Mouse (Mus musculus): ENCODE measurements around the gene Fam172a. TPM values are rescaled to one million over a fixed set of nuclear protein-coding genes. Genes with fewer than 3 reads are reported as not detected.
A peak's percentile ranks its signal among the peaks of the same experiment; 100 is the strongest.

The Fam172a gene
- total and polyA plus RNA-seq, 2 experiments: 2.9 to 9.6 TPM

DNA sequence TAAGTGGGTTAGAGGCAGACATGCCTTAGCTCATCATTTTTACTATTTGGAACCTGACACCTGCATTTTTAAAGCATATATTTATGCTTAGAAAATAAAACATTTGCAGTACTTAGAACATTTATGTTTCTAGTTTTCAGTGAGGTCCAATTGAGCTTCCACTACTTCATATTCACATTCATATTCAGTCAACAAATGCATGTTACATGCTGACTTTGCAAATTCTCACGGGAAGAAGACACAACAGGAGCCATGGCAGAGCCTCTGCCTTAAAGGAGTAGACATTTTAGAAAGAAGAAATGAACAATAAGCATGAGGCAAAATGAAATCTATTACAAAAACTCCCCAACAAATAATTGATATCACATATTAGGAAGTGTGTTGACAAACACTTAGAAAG lies 416.9 kb downstream of the Fam172a start:
- H3K9ac ChIP-seq (ENCODE audit: low read depth, low read length): no peak overlapping the region
- H3K4me3 ChIP-seq (ENCODE audit: insufficient read depth, low read depth, low read length): no peak overlapping the region
- H3K27ac ChIP-seq (replicated peaks; ENCODE audit: insufficient read depth, low read depth, low read length): no peak overlapping the region
- H3K27me3 ChIP-seq (ENCODE audit: control insufficient read depth, insufficient read depth, low read length): no peaks in the 10 kb centered on the region
- no peak for DNase-seq (ENCODE audit: extremely low read depth, low read depth, low spot score)
- H3K79me2 ChIP-seq (ENCODE audit: control insufficient read depth, insufficient read depth, low read length): no peaks in the 10 kb centered on the region
- no peak for TF ChIP-seq POLR2A (IDR thresholded peaks at IDR 0.05; ENCODE audit: extremely low read depth, insufficient read depth, low read length)
- TF ChIP-seq CTCF (IDR thresholded peaks at IDR 0.05; ENCODE audit: low read depth, low read length): no peak
- no peaks in the 10 kb centered on the region for H3K36me3 ChIP-seq (ENCODE audit: control insufficient read depth, insufficient read depth, low read length)
- 89% methylated on average over 1 of the region's 1 CpGs for WGBS
- no peaks in the 10 kb centered on the region for H3K4me1 ChIP-seq (ENCODE audit: control insufficient read depth, insufficient read depth, low read length)

- WGBS: 96% methylated on average over 7 of the region's 7 CpGs
- Histone ChIP-seq H3K27ac (replicated peaks; ENCODE audit: insufficient read depth, low read depth, low read length) (no peak overlapping the region), H3K4me3 (ENCODE audit: insufficient read depth, low read depth, low read length) (no peak overlapping the region), H3K4me1 (ENCODE audit: control insufficient read depth, insufficient read depth, low read length) (no peaks in the 10 kb centered on the region), H3K27me3 (ENCODE audit: control insufficient read depth, insufficient read depth, low read length) (no peaks in the 10 kb centered on the region), H3K36me3 (ENCODE audit: control insufficient read depth, insufficient read depth, low read length) (no peaks in the 10 kb centered on the region), H3K79me2 (ENCODE audit: control insufficient read depth, insufficient read depth, low read length) (no peaks in the 10 kb centered on the region), H3K9ac (ENCODE audit: low read depth, low read length) (no peak overlapping the region)
- no peak for TF ChIP-seq CTCF (IDR thresholded peaks at IDR 0.05; ENCODE audit: low read depth, low read length)
- TF ChIP-seq POLR2A (IDR thresholded peaks at IDR 0.05; ENCODE audit: extremely low read depth, insufficient read depth, low read length): no peak
- no peak for DNase-seq (ENCODE audit: extremely low read depth, low read depth, low spot score)
Observed at GRCm38 (mm10) chr13:78121991-78122390, 420.2 kb downstream of the Fam172a start.

GRCm38 (mm10) chr13:78123911-78124426 lies 422.1 kb downstream of the Fam172a start:
- no peaks in the 10 kb centered on the region for H3K4me1 ChIP-seq (ENCODE audit: control insufficient read depth, insufficient read depth, low read length)
- WGBS: 44% methylated on average over 4 of the region's 4 CpGs
- TF ChIP-seq CTCF (IDR thresholded peaks at IDR 0.05; ENCODE audit: low read depth, low read length): no peak
- no peak for TF ChIP-seq POLR2A (IDR thresholded peaks at IDR 0.05; ENCODE audit: extremely low read depth, insufficient read depth, low read length)
- no peak overlapping the region for H3K27ac ChIP-seq (replicated peaks; ENCODE audit: insufficient read depth, low read depth, low read length)
- no peaks in the 10 kb centered on the region for H3K36me3 ChIP-seq (ENCODE audit: control insufficient read depth, insufficient read depth, low read length)
- H3K79me2 ChIP-seq (ENCODE audit: control insufficient read depth, insufficient read depth, low read length): no peaks in the 10 kb centered on the region
- peak; percentile 84 for DNase-seq (ENCODE audit: extremely low read depth, low read depth, low spot score)
- no peak overlapping the region for H3K9ac ChIP-seq (ENCODE audit: low read depth, low read length)
- no peaks in the 10 kb centered on the region for H3K27me3 ChIP-seq (ENCODE audit: control insufficient read depth, insufficient read depth, low read length)
- no peak overlapping the region for H3K4me3 ChIP-seq (ENCODE audit: insufficient read depth, low read depth, low read length)

DNA sequence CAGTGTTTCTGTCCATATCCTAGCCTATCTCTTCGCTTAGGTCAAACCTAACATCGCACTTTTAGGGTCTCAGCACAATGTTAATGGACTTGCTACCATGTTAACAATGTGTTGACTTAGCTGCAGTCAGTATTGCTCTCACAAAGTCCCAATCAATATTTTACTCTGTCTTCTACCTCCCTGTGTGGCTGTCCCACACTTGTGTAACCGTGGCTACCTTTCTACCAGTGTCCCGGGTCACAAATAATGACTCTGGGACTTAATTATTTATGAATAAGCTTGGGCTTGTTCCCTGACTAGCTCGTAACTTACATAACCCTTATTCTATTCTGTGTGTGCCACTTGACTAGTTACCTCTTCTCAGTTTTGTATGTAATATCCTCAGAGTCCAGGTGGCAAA lies 455.6 kb downstream of the Fam172a start:
- Histone ChIP-seq H3K79me2 (ENCODE audit: control insufficient read depth, insufficient read depth, low read length) (no peaks in the 10 kb centered on the region), H3K27me3 (ENCODE audit: control insufficient read depth, insufficient read depth, low read length) (no peaks in the 10 kb centered on the region), H3K4me1 (ENCODE audit: control insufficient read depth, insufficient read depth, low read length) (peaks cover 2% of the 10 kb centered on the region; the same call in 1 of the 2 replicates), H3K9ac (ENCODE audit: low read depth, low read length) (no peak overlapping the region), H3K27ac (replicated peaks; ENCODE audit: insufficient read depth, low read depth, low read length) (no peak overlapping the region), H3K36me3 (ENCODE audit: control insufficient read depth, insufficient read depth, low read length) (no peaks in the 10 kb centered on the region), H3K4me3 (ENCODE audit: insufficient read depth, low read depth, low read length) (no peak overlapping the region)
- DNase-seq (ENCODE audit: extremely low read depth, low read depth, low spot score): peak; percentile 70
- 39% methylated on average over 5 of the region's 5 CpGs for WGBS
- TF ChIP-seq CTCF (IDR thresholded peaks at IDR 0.05; ENCODE audit: low read depth, low read length) (no peak), POLR2A (IDR thresholded peaks at IDR 0.05; ENCODE audit: extremely low read depth, insufficient read depth, low read length) (no peak)

- Histone ChIP-seq H3K9ac (ENCODE audit: low read depth, low read length) (no peak overlapping the region), H3K27ac (replicated peaks; ENCODE audit: insufficient read depth, low read depth, low read length) (no peak overlapping the region), H3K4me3 (ENCODE audit: insufficient read depth, low read depth, low read length) (no peak overlapping the region), H3K79me2 (ENCODE audit: control insufficient read depth, insufficient read depth, low read length) (no peaks in the 10 kb centered on the region), H3K36me3 (ENCODE audit: control insufficient read depth, insufficient read depth, low read length) (no peaks in the 10 kb centered on the region), H3K4me1 (ENCODE audit: control insufficient read depth, insufficient read depth, low read length) (peaks cover 2% of the 10 kb centered on the region; the same call in 1 of the 2 replicates), H3K27me3 (ENCODE audit: control insufficient read depth, insufficient read depth, low read length) (no peaks in the 10 kb centered on the region)
- WGBS: 55% methylated on average over 2 of the region's 2 CpGs
- TF ChIP-seq POLR2A (IDR thresholded peaks at IDR 0.05; ENCODE audit: extremely low read depth, insufficient read depth, low read length) (no peak), CTCF (IDR thresholded peaks at IDR 0.05; ENCODE audit: low read depth, low read length) (no peak)
- DNase-seq (ENCODE audit: extremely low read depth, low read depth, low spot score): no peak
Observed at GRCm38 (mm10) chr13:78162149-78162548, 460.3 kb downstream of the Fam172a start.

DNA sequence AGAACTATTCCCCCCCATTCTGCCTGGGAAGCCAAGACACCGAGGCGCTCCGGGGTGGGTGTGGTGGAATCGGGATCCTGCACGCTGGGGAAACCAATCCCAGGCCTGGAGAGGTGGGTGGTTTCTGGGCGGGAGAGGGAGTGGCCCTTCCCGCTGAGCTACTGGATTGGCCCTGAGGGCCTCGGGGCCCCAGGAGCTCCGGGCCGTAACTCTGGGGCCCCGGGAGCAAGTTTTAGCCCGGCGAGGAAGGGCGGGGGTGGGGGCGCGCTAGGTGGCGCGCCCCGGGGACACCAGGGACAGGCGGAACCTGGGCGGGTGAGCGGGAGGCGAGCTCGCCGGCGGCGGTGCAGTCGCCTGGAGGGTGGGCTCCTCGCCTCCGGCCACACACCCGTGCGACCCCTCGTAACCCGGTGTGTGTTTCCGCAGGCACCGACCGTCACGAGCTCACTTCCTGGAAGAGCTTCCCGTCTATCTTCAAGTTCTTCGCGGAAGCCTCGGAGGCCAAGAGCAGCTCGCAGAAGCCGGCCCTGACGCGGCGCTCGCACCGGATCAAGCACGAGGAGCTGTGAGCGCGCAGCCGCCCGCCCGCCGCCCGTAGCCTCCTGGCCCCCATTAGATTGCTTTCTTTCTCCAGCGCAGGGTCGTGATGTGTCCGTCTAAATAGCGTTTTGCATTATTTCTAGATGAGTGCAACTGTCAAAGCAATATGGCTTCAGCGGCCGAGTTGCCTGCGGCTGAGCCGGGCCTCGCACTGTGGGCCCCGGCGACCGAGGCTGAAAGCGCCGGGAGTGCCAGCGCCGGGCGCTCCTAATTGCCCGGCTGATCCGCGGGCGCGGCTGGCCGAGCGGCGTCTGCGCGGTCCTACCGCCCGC lies 461.5 kb downstream of the Fam172a start:
- H3K79me2 ChIP-seq (ENCODE audit: control insufficient read depth, insufficient read depth, low read length): no peaks in the 10 kb centered on the region
- no peaks in the 10 kb centered on the region for H3K36me3 ChIP-seq (ENCODE audit: control insufficient read depth, insufficient read depth, low read length)
- TF ChIP-seq POLR2A (IDR thresholded peaks at IDR 0.05; ENCODE audit: extremely low read depth, insufficient read depth, low read length) (0 out of 2 replicates have a peak, but pooled peaks have one; percentile 29), CTCF (IDR thresholded peaks at IDR 0.05; ENCODE audit: low read depth, low read length) (peak; percentile 57)
- H3K4me1 ChIP-seq (ENCODE audit: control insufficient read depth, insufficient read depth, low read length): no peaks in the 10 kb centered on the region; the same call in 1 of the 2 replicates
- H3K9ac ChIP-seq (ENCODE audit: low read depth, low read length): peak overlapping the region; percentile 88
- WGBS: under 1% methylated on average over 86 of the region's 86 CpGs
- H3K4me3 ChIP-seq (ENCODE audit: insufficient read depth, low read depth, low read length): peak overlapping the region; percentile 81
- H3K27me3 ChIP-seq (ENCODE audit: control insufficient read depth, insufficient read depth, low read length): no peaks in the 10 kb centered on the region
- DNase-seq (ENCODE audit: extremely low read depth, low read depth, low spot score): peak; percentile 85
- peak overlapping the region; percentile 93 for H3K27ac ChIP-seq (replicated peaks; ENCODE audit: insufficient read depth, low read depth, low read length)

All from liver, adult 2 months (tissue).